Comparison of ENCODE assay signal across 8 mouse cellular contexts in genomic region chr14:34540685-34541162, GRCm38 (mm10). TPM values are rescaled to one million over a fixed set of nuclear protein-coding genes. Genes with fewer than 3 reads are reported as not detected.
DNase-seq lines count a peak whose midpoint lies in the region; ATAC-seq lines count a peak whose summit lies in the region.

No protein-coding gene starts in this region.

- 13% methylated on average over 17 of the region's 17 CpGs for WGBS in hindbrain, embryonic 10.5 days
- WGBS in hindbrain, embryonic 14.5 days = 14% methylated on average over 16 of the region's 17 CpGs
- WGBS in embryonic facial prominence, embryonic 13.5 days = 16% methylated on average over 17 of the region's 17 CpGs
- 27% methylated on average over 15 of the region's 17 CpGs for WGBS in heart, embryonic 16.5 days
- WGBS in neural tube, embryonic 15.5 days = 13% methylated on average over 15 of the region's 17 CpGs

- peaks cover 5% of the 10 kb centered on the region; the same call in 1 of the 2 replicates for H3K4me1 ChIP-seq in hindbrain, embryonic 10.5 days (replicated peaks)
- H3K4me1 ChIP-seq in hindbrain, embryonic 14.5 days (replicated peaks; ENCODE audit: control insufficient read depth, insufficient read depth, low read length) = no peaks in the 10 kb centered on the region
- no peaks in the 10 kb centered on the region for H3K4me1 ChIP-seq in embryonic facial prominence, embryonic 13.5 days
- peaks cover 33% of the 10 kb centered on the region for H3K4me1 ChIP-seq in heart, embryonic 16.5 days (ENCODE audit: control insufficient read depth, insufficient read depth, low read length)
- no peaks in the 10 kb centered on the region for H3K4me1 ChIP-seq in neural tube, embryonic 15.5 days

- ATAC-seq in hindbrain, embryonic 14.5 days (ENCODE audit: low FRiP score) = no peak
- ATAC-seq in embryonic facial prominence, embryonic 13.5 days (ENCODE audit: insufficient number of reproducible peaks, insufficient read depth, low FRiP score, low TSS enrichment, low read depth) = no peak; the same call in 1 of the 2 replicates
- ATAC-seq in heart, embryonic 16.5 days (replicated peaks; ENCODE audit: extremely low read depth, insufficient read depth, low FRiP score) = 0 out of 2 replicates have a peak, but pooled peaks have one; percentile 11
- ATAC-seq in neural tube, embryonic 15.5 days (ENCODE audit: low FRiP score) = peak; percentile 31; the same call in 1 of the 2 replicates

- DNase-seq in hindbrain, embryonic 10.5 days (ENCODE audit: low spot score) = peak; percentile 34
- no peak for DNase-seq in hindbrain, embryonic 14.5 days (ENCODE audit: low spot score)
- DNase-seq in kidney, postnatal 36 days = peak; percentile 49 to 71
- DNase-seq in spleen, postnatal 14 days (ENCODE audit: low spot score in 2 of 2) = no peak
- DNase-seq in right cerebral cortex, postnatal 14 days = no peak

- H3K4me2 ChIP-seq in hindbrain, embryonic 14.5 days (replicated peaks) = no peak overlapping the region
- H3K4me2 ChIP-seq in embryonic facial prominence, embryonic 13.5 days = peak overlapping the region; percentile 33; the same call in 1 of the 2 replicates
- no peak overlapping the region for H3K4me2 ChIP-seq in heart, embryonic 16.5 days (ENCODE audit: low read depth, low read length)
- H3K4me2 ChIP-seq in neural tube, embryonic 15.5 days = peak overlapping the region; percentile 22

- no peaks in the 10 kb centered on the region for H3K36me3 ChIP-seq in hindbrain, embryonic 10.5 days
- no peaks in the 10 kb centered on the region for H3K36me3 ChIP-seq in hindbrain, embryonic 14.5 days (replicated peaks; ENCODE audit: control insufficient read depth, insufficient read depth)
- no peaks in the 10 kb centered on the region for H3K36me3 ChIP-seq in embryonic facial prominence, embryonic 13.5 days
- H3K36me3 ChIP-seq in heart, embryonic 16.5 days (ENCODE audit: control insufficient read depth, insufficient read depth) = peaks cover 43% of the 10 kb centered on the region
- no peaks in the 10 kb centered on the region for H3K36me3 ChIP-seq in neural tube, embryonic 15.5 days

- no peak overlapping the region for H3K9ac ChIP-seq in hindbrain, embryonic 14.5 days
- no peak overlapping the region for H3K9ac ChIP-seq in embryonic facial prominence, embryonic 13.5 days
- H3K9ac ChIP-seq in heart, embryonic 16.5 days (ENCODE audit: low read length) = no peak overlapping the region; the same call in 1 of the 2 replicates
- no peak overlapping the region for H3K9ac ChIP-seq in neural tube, embryonic 15.5 days (replicated peaks)

- no peaks in the 10 kb centered on the region for H3K9me3 ChIP-seq in hindbrain, embryonic 10.5 days
- H3K9me3 ChIP-seq in hindbrain, embryonic 14.5 days (ENCODE audit: control insufficient read depth, low read length) = no peaks in the 10 kb centered on the region
- H3K9me3 ChIP-seq in embryonic facial prominence, embryonic 13.5 days = no peaks in the 10 kb centered on the region
- H3K9me3 ChIP-seq in heart, embryonic 16.5 days (replicated peaks; ENCODE audit: control insufficient read depth, low read length) = no peaks in the 10 kb centered on the region
- no peaks in the 10 kb centered on the region for H3K9me3 ChIP-seq in neural tube, embryonic 15.5 days (replicated peaks)

- H3K27me3 ChIP-seq in hindbrain, embryonic 10.5 days (ENCODE audit: insufficient read depth, poor library complexity, severe bottlenecking) = peaks cover 30% of the 10 kb centered on the region
- no peaks in the 10 kb centered on the region for H3K27me3 ChIP-seq in hindbrain, embryonic 14.5 days (ENCODE audit: control insufficient read depth, insufficient read depth, low read length)
- H3K27me3 ChIP-seq in embryonic facial prominence, embryonic 13.5 days = no peaks in the 10 kb centered on the region
- no peaks in the 10 kb centered on the region for H3K27me3 ChIP-seq in heart, embryonic 16.5 days (ENCODE audit: control insufficient read depth, insufficient read depth, low read length)
- H3K27me3 ChIP-seq in neural tube, embryonic 15.5 days (replicated peaks) = no peaks in the 10 kb centered on the region; the same call in 1 of the 2 replicates

- H3K4me3 ChIP-seq in hindbrain, embryonic 10.5 days = peak overlapping the region; percentile 29
- H3K4me3 ChIP-seq in hindbrain, embryonic 14.5 days (replicated peaks; ENCODE audit: low read length) = no peak overlapping the region
- peak overlapping the region; percentile 2; the same call in 1 of the 2 replicates for H3K4me3 ChIP-seq in embryonic facial prominence, embryonic 13.5 days
- H3K4me3 ChIP-seq in heart, embryonic 16.5 days (ENCODE audit: low read length) = no peak overlapping the region
- H3K4me3 ChIP-seq in neural tube, embryonic 15.5 days (replicated peaks) = no peak overlapping the region

- H3K27ac ChIP-seq in hindbrain, embryonic 10.5 days = peak overlapping the region; percentile 81
- H3K27ac ChIP-seq in hindbrain, embryonic 14.5 days = no peak overlapping the region
- peak overlapping the region; percentile 44; the same call in 1 of the 2 replicates for H3K27ac ChIP-seq in embryonic facial prominence, embryonic 13.5 days
- peak overlapping the region; percentile 45 for H3K27ac ChIP-seq in heart, embryonic 16.5 days (ENCODE audit: low read length)
- no peak overlapping the region for H3K27ac ChIP-seq in neural tube, embryonic 15.5 days (replicated peaks)

RNA-seq across cellular contexts. Expression of gene 9230112D13Rik, which starts 18.1 kb away (rescaled TPM):
- polyA plus RNA-seq in hindbrain, embryonic 10.5 days (2016; fragmentation: Nextera tagmentation; extraction: Ambion mirVana) = not detected in 2 replicates
- not detected in 2 replicates for polyA plus RNA-seq in hindbrain, embryonic 14.5 days (2014; fragmentation: Nextera tagmentation; extraction: Ambion mirVana)
- polyA plus RNA-seq in embryonic facial prominence, embryonic 13.5 days (2015; fragmentation: Nextera tagmentation; extraction: Ambion mirVana) = not detected in 2 replicates
- polyA plus RNA-seq in heart, embryonic 16.5 days (2015; fragmentation: Nextera tagmentation; extraction: Ambion mirVana) = not detected in 2 replicates
- polyA plus RNA-seq in neural tube, embryonic 15.5 days (2015; fragmentation: Nextera tagmentation; extraction: Ambion mirVana) = not detected in 2 replicates

RNA-seq across cellular contexts. Expression of gene Bmpr1a, which starts 37.6 kb away (rescaled TPM):
- polyA plus RNA-seq in hindbrain, embryonic 10.5 days (2016; fragmentation: Nextera tagmentation; extraction: Ambion mirVana) = 31.6 and 42.8 TPM in 2 replicates
- polyA plus RNA-seq in hindbrain, embryonic 14.5 days (2014; fragmentation: Nextera tagmentation; extraction: Ambion mirVana) = 25.7 and 26.3 TPM in 2 replicates
- polyA plus RNA-seq in embryonic facial prominence, embryonic 13.5 days (2015; fragmentation: Nextera tagmentation; extraction: Ambion mirVana) = 58.1 and 64.9 TPM in 2 replicates
- 27.8 and 36.4 TPM in 2 replicates for polyA plus RNA-seq in heart, embryonic 16.5 days (2015; fragmentation: Nextera tagmentation; extraction: Ambion mirVana)
- 19.0 and 23.4 TPM in 2 replicates for polyA plus RNA-seq in neural tube, embryonic 15.5 days (2015; fragmentation: Nextera tagmentation; extraction: Ambion mirVana)

RNA-seq across cellular contexts. Expression of gene Ldb3, which starts 47.8 kb away (rescaled TPM):
- 0.09 and 0.36 TPM in 2 replicates for polyA plus RNA-seq in hindbrain, embryonic 10.5 days (2016; fragmentation: Nextera tagmentation; extraction: Ambion mirVana)
- 0.68 and 0.76 TPM in 2 replicates for polyA plus RNA-seq in hindbrain, embryonic 14.5 days (2014; fragmentation: Nextera tagmentation; extraction: Ambion mirVana)
- polyA plus RNA-seq in embryonic facial prominence, embryonic 13.5 days (2015; fragmentation: Nextera tagmentation; extraction: Ambion mirVana) = 0.76 and 1.5 TPM in 2 replicates
- 356 and 369 TPM in 2 replicates for polyA plus RNA-seq in heart, embryonic 16.5 days (2015; fragmentation: Nextera tagmentation; extraction: Ambion mirVana)
- polyA plus RNA-seq in neural tube, embryonic 15.5 days (2015; fragmentation: Nextera tagmentation; extraction: Ambion mirVana) = 3.5 and 4.9 TPM in 2 replicates

RNA-seq across cellular contexts. Expression of gene Opn4, which starts 59.2 kb away (rescaled TPM):
- 0.21 TPM in 1 of 2 replicates, not detected in the other for polyA plus RNA-seq in hindbrain, embryonic 10.5 days (2016; fragmentation: Nextera tagmentation; extraction: Ambion mirVana)
- polyA plus RNA-seq in hindbrain, embryonic 14.5 days (2014; fragmentation: Nextera tagmentation; extraction: Ambion mirVana) = not detected in 2 replicates
- not detected in 2 replicates for polyA plus RNA-seq in embryonic facial prominence, embryonic 13.5 days (2015; fragmentation: Nextera tagmentation; extraction: Ambion mirVana)
- polyA plus RNA-seq in heart, embryonic 16.5 days (2015; fragmentation: Nextera tagmentation; extraction: Ambion mirVana) = 6.8 and 8.5 TPM in 2 replicates
- 0.28 TPM in 1 of 2 replicates, not detected in the other for polyA plus RNA-seq in neural tube, embryonic 15.5 days (2015; fragmentation: Nextera tagmentation; extraction: Ambion mirVana)

Comparison
In these comparisons a context has a peak if more than half of its experiments do, and no peak if none do; other contexts are left out.
1. DNase-seq: peak in hindbrain, embryonic 10.5 days (single experiment) and kidney, postnatal 36 days (2 of 2); none in hindbrain, embryonic 14.5 days (single experiment), spleen, postnatal 14 days (0 of 2) and right cerebral cortex, postnatal 14 days (single experiment).
2. H3K27ac ChIP-seq: peak in hindbrain, embryonic 10.5 days (single experiment), embryonic facial prominence, embryonic 13.5 days (single experiment) and heart, embryonic 16.5 days (single experiment); none in hindbrain, embryonic 14.5 days (single experiment) and neural tube, embryonic 15.5 days (single experiment).
3. H3K4me3 ChIP-seq: peak in hindbrain, embryonic 10.5 days (single experiment) and embryonic facial prominence, embryonic 13.5 days (single experiment); none in hindbrain, embryonic 14.5 days (single experiment), heart, embryonic 16.5 days (single experiment) and neural tube, embryonic 15.5 days (single experiment).
4. ATAC-seq: peak in heart, embryonic 16.5 days (single experiment) and neural tube, embryonic 15.5 days (single experiment); none in hindbrain, embryonic 14.5 days (single experiment) and embryonic facial prominence, embryonic 13.5 days (single experiment).
5. H3K4me2 ChIP-seq: peak in embryonic facial prominence, embryonic 13.5 days (single experiment) and neural tube, embryonic 15.5 days (single experiment); none in hindbrain, embryonic 14.5 days (single experiment) and heart, embryonic 16.5 days (single experiment).
6. RNA of gene Ldb3, which starts 47.8 kb away (polyA plus RNA-seq): 356 to 369 TPM in heart, embryonic 16.5 days; 3.5 to 4.9 TPM in neural tube, embryonic 15.5 days, 0.76 to 1.5 TPM in embryonic facial prominence, embryonic 13.5 days, 0.68 to 0.76 TPM in hindbrain, embryonic 14.5 days and 0.09 to 0.36 TPM in hindbrain, embryonic 10.5 days; every median in the first group is over 10 times any median in the second.